Mouse (Mus musculus): Measurements from ENCODE around the gene Ip6k3.

Gene Ip6k3

DNA sequence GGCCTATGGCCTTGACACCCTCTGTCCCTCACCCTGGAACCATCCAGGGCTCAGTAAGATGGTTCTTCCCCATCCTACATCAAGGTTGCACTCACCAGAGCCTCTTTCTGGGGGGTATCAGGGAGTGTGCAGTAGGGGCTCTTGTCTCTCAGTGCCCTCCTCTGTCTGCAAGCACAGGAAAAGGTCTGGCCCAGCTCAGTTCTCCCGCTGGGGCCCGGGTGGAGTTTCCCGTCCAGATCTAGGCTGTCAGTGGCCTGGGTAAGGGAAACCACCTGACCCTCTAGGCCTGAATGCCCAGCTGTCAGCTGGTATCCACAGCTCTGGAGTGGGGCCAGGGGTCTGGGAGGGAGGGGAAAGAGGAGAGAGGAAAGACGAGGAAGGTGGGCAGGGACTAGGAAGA lies at the start of gene Ip6k3:
Gene Ip6k3, minus strand, starts transcription at position 251 of the 400 bp plus-strand sequence.
- DNase-seq (ENCODE audit: low read depth, low spot score): no peak

DNA sequence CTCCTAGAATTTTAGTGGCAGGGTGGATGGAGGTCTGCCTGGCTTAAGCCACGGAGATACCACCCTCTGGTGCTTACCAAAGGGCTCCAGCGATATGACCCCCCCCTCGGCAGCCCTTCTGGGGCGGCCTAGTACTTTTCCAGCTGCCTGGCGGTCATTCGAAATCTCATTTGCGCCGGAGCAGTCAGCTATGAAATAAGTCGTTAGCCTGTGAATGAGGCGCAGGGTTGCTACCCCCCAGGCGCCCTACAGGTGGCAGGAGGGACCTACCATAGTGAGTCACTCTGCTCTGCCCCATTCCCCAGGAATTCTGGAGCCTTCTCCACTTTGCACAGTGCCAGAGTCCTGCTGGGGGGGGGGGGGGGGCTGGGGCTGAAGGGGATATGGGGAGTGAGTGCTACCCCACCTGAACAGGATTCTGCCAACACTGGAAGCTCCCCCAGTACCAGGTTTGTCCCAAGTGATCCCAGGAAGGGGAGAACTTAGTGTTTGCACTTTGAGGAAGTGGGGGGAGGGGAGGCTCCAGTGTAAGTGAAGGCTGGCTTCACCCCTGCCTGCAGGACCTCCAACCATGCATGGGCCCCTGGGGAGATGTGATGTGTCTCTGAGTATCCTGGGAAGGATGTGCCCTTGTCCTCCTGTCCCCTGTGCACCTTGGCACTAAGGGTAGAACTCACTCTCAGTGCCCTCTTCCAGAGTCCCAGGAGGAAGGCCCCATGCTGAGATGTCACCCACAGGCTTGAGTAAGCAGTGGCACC lies 45.4 kb upstream of the Ip6k3 start:
- no peak for DNase-seq (ENCODE audit: low read depth, low spot score)

DNA sequence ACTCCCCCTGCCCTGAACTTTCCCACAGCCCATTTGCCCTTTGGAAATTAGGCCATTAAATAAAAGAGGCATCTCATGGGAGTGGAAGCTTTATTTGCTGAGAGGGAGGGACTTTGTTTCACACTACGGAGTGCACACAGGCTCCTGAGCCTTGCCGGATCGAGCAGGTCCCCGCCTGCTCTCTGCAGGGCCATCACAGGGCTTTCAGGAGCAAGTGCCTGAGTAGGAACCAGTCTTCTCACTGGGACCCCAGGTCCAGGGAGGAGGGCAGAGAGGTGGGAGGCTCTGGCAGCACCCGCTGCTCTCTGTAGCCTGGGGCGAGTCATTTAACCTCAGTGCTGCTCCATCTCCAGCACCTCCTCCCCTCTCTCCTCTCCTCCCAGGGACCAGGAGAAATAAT lies 44.4 kb upstream of the Ip6k3 start:
- DNase-seq (ENCODE audit: low read depth, low spot score): no peak

DNA sequence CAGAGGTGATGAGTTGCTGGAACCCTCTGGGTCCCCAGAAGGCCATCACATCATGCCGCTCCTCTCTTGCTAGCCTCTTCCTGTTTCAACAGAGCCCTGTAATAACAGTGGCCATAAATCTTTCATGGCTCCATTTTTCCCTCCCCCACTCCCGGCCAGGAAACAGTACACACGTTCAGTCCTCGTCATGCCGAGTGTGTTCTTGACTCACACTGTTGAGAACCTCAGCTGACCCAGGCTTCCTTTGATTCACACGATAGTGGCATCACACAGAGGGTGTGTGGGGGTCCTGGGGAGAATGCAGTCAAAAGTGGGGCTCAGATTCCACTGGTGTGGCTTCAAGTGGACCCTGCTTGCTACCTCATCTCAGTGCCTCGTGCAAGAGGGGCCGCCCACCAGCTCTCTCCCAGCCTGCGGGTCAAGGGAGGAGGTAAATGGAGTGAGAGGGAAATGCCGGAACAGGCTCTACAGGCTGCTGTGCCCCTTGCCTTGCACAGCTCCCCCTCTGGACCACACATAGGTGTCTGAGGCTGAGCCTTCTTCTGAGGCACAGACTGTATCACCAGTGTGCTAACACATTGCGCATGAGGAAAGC lies 39.6 kb upstream of the Ip6k3 start:
- peak; percentile 74 for DNase-seq (ENCODE audit: low read depth, low spot score)

DNA sequence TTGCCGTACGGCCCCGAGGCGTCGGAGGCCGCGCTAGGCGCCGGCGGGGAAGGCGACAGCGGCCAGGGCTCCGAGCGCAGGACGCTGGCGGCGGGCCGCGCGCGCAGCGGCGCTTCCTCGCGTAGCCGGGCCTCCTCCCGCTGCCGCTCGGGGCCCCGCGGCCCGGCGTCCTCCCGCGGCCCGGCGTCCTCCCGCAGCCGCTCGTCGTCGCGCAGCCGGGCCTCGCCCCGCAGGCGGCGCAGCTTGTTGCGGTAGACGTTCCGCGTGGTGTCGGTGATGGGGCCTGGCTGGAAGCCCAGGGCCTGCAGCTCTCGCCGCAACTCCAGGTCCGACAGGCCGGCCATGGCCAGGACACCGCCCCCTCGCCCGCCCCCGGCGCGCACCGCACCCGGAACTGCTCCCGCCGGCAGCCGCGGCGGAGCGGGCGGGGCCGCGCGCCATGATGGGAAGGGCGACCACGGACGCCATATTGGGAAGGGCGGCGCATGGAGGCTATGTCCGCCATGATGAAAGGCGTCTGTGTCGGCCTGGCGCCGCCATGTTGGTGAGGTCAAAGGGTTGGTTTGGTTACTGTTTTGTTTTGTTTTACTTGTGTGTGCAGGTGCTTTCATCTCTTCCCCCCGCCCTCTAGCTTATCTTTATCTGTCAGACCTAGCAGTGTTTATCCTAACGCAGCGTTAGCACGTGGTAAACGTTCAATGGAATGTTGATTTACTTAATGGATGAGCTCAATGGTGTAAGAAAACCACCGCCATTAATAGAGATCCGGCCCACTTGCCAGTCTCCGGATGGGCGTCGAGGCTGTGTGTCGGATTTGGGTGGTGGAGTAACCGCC lies 36.7 kb upstream of the Ip6k3 start, which contains the start of gene Lemd2:
Gene Lemd2, minus strand, starts transcription at position 395 of the 835 bp plus-strand sequence.
- DNase-seq (ENCODE audit: low read depth, low spot score): peak; percentile 91

DNA sequence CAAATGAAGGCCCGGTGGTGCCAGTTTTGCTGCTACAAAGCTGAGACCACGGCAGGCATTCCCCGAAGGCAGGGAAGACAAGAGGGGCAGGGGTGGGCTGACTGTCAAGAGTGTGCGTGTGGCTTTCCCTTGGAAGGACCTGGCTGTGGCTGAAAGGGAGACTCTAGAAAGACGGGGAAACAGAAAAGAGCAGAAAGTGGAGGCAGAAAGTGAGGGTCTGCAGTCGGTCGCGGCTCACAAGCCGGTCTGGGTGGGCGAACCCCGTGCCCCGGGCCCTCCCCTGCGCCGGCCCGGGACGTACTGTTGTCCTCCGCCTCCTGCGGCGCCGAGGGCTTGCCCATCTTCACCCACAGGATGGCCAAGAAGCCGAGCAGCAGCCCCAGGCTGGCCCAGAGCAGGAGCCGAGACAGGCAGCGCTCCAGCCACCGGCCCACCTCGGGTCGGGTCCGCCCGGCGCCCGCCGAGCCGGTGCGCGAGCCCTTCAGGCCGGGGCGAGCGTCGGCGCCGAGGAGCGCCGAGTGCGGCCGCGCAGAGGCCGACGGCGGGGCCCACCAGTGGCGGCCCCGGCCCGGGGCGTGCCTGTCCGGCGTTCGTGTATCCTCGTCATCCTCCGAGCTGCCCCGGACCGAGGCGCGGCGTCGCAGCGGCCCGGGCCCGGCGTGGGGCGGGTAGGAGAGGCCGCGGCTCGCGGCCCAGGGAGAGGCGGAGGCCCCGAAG lies 35.9 kb upstream of the Ip6k3 start:
- no peak for DNase-seq (ENCODE audit: low read depth, low spot score)

DNA sequence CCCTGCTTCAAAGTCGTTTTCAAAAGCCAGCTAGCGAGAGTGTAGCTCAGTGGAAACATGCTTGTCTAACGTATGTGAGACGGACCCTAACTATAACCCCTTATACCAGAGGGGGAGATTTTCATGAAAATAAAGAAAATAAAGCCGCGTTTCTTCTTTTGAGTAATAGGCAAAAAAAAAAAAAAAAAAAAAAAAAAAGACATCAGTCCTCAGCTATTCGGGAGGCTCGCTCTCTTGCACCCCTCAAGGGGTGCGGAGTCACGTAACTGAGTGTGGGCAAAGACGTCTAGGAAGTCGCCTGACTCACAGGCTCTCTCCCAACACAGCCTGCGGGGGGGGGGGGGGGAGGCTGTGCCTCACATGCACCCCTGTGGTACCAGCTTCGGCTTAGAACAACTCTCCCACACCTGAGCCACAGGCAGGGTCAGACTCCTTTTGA lies 35.3 kb upstream of the Ip6k3 start:
- DNase-seq (ENCODE audit: low read depth, low spot score): no peak

DNA sequence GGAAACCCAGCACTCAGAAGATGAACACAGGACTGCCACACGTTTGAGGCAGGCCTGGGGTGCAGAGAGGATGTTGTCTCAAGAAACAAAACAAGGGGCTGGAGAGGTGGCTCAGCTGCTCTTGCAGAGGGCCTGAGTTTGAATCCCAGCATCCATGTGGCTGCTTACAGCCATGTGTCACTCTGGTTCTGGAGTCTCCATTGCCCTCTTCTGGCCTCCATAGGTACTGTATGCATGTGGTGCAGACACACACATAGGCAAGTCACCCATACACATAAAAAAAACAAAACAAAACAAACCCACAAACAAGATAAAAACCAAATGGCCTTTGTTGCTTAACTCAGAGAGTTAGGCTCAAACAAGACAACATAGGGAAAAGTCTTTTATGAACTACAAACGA lies 34.4 kb upstream of the Ip6k3 start:
- no peak for DNase-seq (ENCODE audit: low read depth, low spot score)

DNA sequence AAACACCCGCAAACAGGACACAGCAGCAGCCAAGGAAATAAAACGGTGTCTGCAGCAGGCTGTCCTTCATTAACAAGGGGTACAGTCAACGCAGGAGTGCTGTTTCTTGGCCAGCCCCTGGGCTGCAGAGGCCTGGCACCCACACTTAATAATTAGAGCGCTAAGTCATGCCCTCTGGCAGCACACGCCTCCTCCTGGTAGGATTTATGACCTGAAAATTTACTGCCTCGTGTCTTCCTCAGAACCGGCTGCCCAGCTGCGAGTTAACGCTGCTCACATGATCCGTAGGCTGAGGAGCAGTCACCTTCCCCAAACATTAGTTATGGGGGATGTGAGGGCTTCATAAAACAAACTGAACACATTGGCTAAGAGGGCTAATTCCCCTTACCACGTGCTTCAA lies 33.2 kb upstream of the Ip6k3 start:
- peak; percentile 76 for DNase-seq (ENCODE audit: low read depth, low spot score)

DNA sequence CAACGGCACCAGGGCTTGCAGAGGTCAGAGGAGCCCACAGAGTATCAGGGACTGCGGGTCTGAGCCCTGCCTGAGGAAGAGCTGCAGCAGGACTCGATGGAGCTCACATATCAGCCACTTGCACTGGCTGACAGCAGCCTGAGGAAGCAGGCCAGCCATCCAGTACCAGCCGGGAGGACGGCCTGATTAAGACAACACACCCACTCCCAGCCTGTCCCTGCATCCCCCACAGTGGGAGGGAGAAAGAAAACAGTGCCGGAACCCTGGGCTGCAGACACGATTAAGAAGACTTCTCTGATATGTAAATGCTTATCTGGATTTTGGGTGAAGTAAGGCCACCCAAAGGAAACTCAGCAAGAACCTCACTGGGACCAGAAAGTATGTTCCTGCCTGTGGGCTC lies 32.3 kb upstream of the Ip6k3 start:
- no peak for DNase-seq (ENCODE audit: low read depth, low spot score)

DNA sequence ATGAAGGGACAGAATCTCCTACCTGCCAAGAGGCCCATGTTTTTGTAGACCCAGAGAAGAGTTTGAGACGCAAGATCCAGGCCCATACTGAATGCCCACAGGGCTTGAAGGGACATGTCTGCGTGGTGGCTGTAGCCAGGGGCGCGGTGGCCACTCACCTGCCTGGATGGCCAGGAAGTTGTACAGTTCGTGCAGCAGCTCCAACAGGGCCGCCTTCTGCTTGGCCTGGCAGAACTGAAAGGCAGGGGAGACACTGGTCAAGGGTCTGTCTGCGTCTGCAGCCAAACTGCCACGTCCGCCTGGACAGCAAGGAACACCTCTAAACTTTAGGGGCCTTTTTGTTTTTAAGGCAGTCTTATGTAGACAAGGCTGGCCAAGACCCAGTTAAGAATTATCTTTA lies 31.6 kb upstream of the Ip6k3 start:
- no peak for DNase-seq (ENCODE audit: low read depth, low spot score)

DNA sequence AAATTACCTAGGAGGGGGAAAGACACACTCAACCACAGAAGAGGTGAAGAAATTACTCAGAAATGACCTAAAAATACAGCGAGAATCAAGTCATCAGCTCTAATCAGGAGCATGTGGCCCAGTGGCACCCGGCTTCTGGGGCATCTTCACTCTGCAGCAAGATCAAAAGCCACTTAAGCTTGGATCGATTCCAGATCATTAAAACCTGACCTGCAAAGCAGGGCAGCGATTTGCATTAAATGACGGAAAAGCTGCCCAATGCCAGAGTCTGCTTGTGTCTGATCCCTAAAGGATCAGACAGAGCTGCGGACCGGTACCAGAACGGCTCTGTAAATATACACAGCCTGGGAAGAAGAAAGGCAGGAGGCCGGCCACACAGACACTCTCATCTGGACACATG lies 28.6 kb upstream of the Ip6k3 start:
- DNase-seq (ENCODE audit: low read depth, low spot score): no peak

DNA sequence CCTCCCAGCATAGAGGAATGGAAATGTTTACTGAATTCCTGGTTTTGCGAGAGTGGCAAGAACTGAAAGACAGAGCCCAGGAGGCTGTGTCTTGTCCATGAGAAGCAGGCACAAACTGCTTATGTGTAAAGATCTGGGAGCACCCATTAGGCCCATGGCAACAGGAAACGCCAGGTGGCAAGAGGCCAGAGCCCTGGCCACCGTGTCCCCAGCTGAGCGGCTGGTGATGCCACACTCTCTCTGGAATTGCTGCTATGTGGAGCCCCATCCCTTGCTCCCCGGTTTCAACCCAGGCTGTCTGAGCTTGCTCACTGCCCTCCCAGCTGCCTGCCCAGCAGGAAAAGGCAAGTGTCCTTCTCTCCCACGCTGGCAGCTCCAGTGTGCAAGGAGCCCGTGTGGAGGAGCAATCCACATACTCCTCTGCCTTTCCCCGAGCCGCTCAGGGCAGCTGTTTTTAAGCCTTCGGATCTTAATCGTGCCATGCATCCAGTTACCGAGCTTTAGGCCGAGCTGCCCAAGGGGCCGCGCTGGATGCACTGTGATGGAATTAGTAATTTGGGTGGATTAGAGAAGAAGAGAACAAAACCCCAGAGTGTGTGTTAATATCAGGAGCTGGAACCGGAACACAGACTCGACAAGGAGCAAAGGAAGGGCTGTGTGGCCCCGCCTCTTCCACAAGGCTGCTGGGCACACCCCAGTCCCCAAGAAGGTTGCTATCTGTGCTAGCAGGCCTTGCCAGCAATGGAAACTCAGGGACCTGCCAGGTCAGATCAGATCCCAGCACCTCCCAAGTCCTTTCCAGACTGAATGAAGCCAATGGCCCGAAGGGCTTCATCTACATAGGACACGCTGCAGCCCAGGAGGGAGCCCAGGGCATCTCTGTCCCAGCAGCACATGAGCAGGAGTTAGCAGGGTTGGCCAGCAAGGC lies 26.9 kb upstream of the Ip6k3 start:
- DNase-seq (ENCODE audit: low read depth, low spot score): no peak

DNA sequence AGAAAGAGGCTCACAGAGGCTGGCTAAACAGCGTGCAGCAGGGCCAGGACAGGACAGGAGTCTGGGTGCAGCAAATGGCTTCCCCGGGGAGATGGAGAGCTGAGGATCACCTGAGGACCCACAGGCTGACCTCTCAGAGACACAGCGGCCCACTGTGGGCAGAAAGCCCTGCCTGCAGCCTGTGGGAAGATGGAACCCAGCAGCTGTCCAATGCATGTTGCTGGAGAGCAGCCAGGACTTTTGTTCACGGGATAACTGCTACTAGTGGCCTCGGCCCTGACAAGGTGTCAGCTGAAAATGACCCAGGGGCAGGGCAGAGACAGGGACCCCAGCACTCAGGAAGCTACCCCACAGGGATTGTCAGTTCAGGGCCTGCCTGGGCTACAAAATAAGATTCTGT lies 24.2 kb upstream of the Ip6k3 start:
- DNase-seq (ENCODE audit: low read depth, low spot score): no peak

DNA sequence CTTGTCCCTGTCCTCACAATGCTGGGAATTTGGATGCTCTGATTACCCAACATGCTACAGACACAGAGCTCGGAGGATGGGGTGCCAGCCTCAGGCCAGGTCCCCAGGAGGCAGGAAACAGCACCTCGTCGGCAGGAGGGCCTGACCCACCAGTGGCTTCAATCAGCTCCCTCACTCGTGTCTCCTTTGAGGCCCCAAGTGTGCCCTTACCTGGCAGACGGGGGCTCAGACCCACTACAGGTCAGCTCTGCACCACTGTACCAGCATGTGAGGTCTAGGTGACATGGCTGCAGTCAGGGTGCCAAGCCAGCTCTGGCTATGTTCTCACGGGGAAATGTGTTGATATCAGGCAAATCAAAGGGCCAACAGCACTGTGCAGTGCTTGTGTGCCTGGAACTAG lies 23.6 kb upstream of the Ip6k3 start:
- no peak for DNase-seq (ENCODE audit: low read depth, low spot score)

DNA sequence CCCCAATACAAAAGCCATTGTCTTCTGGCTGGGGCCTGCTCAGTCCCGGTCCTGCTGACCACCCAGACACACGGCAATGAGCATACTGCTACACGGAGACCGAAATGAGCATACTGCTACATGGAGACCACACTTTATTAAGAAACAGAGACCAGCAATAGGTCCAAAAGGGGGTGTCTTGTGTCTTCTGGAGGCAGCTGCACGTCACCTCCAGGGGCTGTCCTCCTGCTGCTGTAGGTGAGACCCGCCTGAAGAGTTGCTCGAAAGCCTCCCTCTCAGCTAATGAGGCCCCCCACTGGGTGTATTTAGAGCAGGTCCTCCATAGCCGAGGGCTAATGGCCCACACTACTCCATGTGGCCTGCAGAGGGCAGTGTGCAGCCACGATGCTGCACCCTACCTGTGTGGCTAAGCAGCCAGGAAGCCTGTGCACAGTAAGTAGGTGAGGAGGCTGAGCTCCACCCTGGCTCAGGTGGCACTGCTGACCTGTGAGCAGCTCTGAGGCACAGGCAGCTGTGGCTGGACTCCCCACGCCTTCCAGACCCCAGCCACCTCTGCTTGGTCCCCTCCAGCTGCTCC lies 22.1 kb upstream of the Ip6k3 start:
- peak; percentile 79 for DNase-seq (ENCODE audit: low read depth, low spot score)

DNA sequence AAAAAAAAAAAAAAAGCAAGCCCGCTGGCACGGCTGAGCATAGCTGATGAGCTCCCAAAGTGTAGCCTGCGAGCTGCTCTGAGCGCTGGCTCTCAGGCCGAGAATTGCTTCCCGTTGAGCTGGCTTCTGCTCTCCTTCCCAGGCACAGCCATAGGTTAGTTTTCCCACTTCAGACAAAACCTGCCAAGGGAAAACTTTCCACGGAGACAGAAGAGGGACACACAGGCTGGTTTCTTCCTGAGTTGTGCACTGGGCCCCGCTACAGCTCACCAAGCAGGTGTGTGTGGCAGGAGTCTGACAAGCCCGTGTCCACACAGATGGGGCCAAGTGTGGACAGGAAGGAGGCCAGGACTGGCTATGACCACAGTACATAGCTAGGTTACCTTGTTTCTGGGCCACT lies 21.3 kb upstream of the Ip6k3 start:
- DNase-seq (ENCODE audit: low read depth, low spot score): no peak

DNA sequence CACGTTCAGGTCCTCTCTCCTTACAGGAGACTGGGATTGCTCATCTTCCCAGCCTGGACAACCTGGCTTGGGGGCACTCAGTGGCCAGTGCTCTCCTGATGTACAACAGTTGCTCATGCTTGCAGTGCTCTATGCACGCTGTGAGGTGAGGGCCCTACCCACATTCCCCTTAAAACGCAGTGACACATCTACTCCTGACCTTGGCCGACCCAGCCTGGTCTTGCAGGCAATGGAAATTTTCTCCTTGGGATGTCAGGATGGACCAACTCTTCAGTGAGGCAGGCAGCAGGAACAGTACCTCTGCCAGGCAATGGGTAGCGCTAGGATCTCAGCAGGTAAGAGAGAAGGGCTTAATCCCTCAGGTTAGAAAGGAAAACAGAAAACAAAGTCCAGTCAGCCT lies 19.5 kb upstream of the Ip6k3 start:
- no peak for DNase-seq (ENCODE audit: low read depth, low spot score)

DNA sequence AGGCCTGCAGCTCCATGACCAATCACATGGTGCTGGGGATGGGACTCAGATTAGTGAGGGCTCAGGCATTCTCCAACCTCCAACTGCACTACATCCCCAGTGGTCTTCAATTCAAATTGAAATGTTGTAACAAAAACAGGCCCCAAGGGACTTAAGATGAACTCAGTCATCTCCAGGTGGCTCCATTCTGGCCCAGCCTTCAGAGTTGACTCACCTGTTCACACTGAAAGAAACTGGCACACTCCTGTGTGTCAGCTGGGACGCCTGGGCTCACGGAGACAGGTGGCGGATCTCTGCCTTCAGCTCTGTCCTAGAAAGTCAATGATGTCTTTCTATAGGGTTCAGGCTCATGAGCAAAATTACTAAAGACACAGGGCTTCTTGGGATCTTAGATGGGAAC lies 18.5 kb upstream of the Ip6k3 start:
- DNase-seq (ENCODE audit: low read depth, low spot score): no peak

DNA sequence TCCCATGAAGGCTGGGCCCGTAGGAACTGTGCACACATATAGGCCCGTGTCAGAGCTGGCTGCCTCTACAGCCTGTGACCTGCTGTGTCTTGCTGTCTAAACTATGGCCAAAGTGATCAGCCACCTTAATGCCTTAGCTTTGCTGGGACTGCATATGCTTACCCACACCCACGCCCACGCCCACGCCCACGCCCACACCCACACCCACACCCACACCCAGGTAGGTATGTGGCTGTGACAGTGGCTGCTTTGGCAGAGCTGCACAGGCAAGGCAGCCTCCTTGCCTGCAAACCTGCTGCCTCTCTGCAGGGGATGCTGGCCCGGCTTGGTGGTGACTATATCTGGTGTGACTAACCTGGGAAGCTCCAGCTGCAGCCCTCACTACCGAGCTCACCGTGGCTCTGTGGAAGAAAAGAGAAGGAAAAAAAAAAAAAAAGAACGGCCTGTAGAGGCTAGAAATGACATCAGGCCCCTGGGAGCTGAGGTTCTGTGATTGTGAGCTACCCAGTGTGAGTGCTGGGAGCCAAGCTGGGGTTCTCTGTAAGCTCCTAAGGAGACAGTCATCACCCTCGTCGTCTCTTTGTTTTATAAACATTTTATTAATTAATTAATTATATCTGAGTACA lies 16.2 kb upstream of the Ip6k3 start:
- DNase-seq (ENCODE audit: low read depth, low spot score): no peak
